Mouse (Mus musculus) limb, embryonic 12.5 days (tissue): Measurements from ENCODE around the gene Folr1. TPM values are rescaled to one million over a fixed set of nuclear protein-coding genes. Genes with fewer than 3 reads are reported as not detected.
A peak's percentile ranks its signal among the peaks of the same experiment; 100 is the strongest.

Experiments used
- ATAC-seq: fragments of 200-750 bp; cut with Nextera tagmentation; 2 replicates; pipeline ENCODE4 v1.8.0; 2017; ENCODE audit warnings: low read depth, moderate TSS enrichment; ENCODE audit not compliant: insufficient number of reproducible peaks, insufficient read depth, low FRiP score, low TSS enrichment
- H3K27ac ChIP-seq: fragments of 300-500 bp; sonication (generic); 2 replicates; pipeline ENCODE4 v1.5.1; 2016; ENCODE audit warnings: mild to moderate bottlenecking, moderate library complexity
- H3K27me3 ChIP-seq: fragments of 300-500 bp; sonication (generic); 2 replicates; pipeline ENCODE4 v1.6.1; 2016; ENCODE audit warnings: mild to moderate bottlenecking, moderate library complexity
- H3K36me3 ChIP-seq: fragments of 300-500 bp; sonication (generic); 2 replicates; pipeline ENCODE4 v1.6.1; 2016; ENCODE audit warnings: mild to moderate bottlenecking, moderate library complexity
- H3K4me1 ChIP-seq: fragments of 300-500 bp; sonication (generic); replicated peaks from 2 replicates; pipeline ENCODE4 v1.6.1; 2016
- H3K4me2 ChIP-seq: fragments of 300-500 bp; sonication (generic); 2 replicates; pipeline ENCODE4 v1.6.1; 2016; ENCODE audit warnings: mild to moderate bottlenecking, moderate library complexity
- H3K4me3 ChIP-seq: fragments of 300-500 bp; sonication (generic); replicated peaks from 2 replicates; pipeline ENCODE4 v1.5.1; 2016; ENCODE audit warnings: mild to moderate bottlenecking
- H3K9ac ChIP-seq: fragments of 300-500 bp; sonication (generic); replicated peaks from 2 replicates; pipeline ENCODE4 v1.6.1; 2016; ENCODE audit warnings: mild to moderate bottlenecking, moderate library complexity
- H3K9me3 ChIP-seq: fragments of 300-500 bp; sonication (generic); 2 replicates; pipeline ENCODE4 v1.6.1; 2016; ENCODE audit warnings: mild to moderate bottlenecking, moderate library complexity
- WGBS: fragments of 180-500 bp; shearing (Covaris S2); methylation state at CpG from one replicate; pipeline ENCODE4 v1.1.7; 2016; 5-methylcytosine and 5-hydroxymethylcytosine counted together
- polyA plus RNA-seq: library from polyadenylated mRNA; unstranded; fragments of >200 nt; fragmentation: Nextera tagmentation; extraction: Ambion mirVana; gene quantifications from 2 replicates; pipeline ENCODE4 v1.2.1, GENCODE M21; 2016

Gene Folr1
- polyA plus RNA-seq, 1 experiment from 2014 or later = not detected

DNA sequence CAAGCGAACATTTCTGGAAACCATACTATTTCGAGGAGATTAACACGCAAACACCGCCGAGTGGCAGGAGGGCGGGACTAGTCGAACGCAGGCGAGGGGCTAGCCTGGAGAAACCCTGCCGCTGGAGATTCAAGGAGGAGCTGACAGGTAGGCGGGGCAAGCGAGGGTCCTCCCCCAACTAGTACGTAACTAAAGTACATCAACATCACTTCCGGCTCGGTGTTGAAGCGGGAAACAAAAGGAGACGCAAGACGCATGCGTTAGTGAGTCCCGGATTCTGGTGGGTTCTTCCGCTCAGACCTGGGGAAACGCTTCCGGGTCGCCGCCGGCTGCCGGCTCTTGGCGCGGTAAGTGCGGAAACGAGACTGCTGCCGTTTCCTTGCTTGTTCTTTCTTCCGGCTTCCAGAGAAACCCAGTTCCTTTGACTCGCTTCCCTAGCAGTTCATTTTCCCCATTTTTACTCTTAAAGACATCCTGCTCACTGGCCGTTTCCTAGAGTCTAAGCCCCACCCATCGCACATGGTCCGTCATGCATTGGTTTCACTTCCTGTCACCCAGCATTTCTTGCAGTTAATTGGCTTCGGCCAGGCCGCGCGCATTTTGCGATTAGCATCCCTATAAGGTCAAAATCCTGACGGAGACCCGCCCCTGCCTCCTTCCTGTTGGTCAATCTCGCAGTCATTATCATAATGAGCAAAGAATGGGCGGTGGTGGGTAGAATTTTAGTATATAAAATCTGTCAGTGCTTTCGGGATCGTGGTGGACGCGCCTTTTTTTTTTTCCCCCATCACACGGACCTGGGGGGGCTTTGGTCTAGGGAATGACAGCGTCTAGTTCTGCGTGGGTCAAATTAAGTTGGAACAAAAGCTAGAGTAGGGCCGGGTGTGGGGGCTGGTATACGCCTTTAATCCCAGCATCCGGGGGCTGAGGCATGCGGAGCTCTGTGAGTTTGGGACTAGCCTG is 25.8 kb upstream of the Folr1 start:
- H3K4me2 ChIP-seq = peak overlapping the region; percentile 54
- ATAC-seq = peak; percentile 98
- peak overlapping the region; percentile 91 for H3K27ac ChIP-seq
- WGBS = under 1% methylated on average over 57 of the region's 57 CpGs
- peaks cover 16% of the 10 kb centered on the region; the same call in 1 of the 2 replicates for H3K36me3 ChIP-seq
- peaks cover 10% of the 10 kb centered on the region for H3K4me1 ChIP-seq
- H3K9me3 ChIP-seq = no peaks in the 10 kb centered on the region
- no peaks in the 10 kb centered on the region for H3K27me3 ChIP-seq
- H3K4me3 ChIP-seq = peak overlapping the region; percentile 53
- H3K9ac ChIP-seq = peak overlapping the region; percentile 51

DNA sequence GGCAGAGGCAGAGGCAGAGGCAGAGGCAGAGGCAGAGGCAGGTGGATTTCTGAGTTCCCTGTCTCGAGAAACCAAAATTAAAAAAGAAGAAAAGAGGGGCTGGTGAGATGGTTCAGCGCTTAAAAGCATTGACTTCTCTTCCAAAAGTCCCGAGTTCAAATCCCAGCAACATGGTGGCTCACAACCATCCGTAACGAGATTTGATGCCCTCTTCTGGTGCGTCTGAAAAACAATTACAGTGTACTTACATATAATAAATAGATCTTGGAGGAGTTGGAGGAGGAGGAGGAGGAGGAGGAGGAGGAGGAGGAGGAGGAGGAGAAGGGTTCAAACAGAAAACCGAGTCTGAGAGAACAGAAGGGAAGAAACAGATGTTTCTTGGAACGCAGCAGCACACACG is 25.1 kb upstream of the Folr1 start:
- Histone ChIP-seq H3K27me3 (peaks cover 3% of the 10 kb centered on the region; the same call in 1 of the 2 replicates), H3K27ac (peak overlapping the region; percentile 91), H3K9ac (peak overlapping the region; percentile 51), H3K4me2 (peak overlapping the region; percentile 54), H3K4me3 (peak overlapping the region; percentile 53), H3K9me3 (no peaks in the 10 kb centered on the region), H3K4me1 (peaks cover 10% of the 10 kb centered on the region), H3K36me3 (peaks cover 16% of the 10 kb centered on the region; the same call in 1 of the 2 replicates)
- WGBS = 34% methylated on average over 9 of the region's 9 CpGs
- no peak for ATAC-seq

DNA sequence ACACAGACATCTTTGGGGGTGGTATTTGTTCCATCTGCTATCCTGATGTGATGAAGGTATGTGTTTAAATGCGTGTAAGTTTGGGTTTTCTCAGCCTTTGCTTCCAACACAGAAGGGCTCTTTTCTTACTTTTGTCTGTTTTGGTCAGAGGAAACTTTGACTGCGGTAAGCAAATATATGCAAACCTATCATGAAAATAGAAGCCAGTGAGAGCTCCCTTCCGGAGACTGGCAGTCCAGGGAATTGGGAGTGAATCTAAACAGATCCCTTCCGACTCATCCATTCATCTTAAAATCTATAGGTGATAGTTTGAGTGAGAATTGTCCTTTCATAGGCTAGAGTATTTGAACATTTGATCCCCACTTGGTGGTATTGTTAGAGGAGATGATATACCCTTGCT is 17.9 kb upstream of the Folr1 start:
- Histone ChIP-seq H3K4me1 (no peaks in the 10 kb centered on the region), H3K27ac (no peak overlapping the region), H3K9ac (no peak overlapping the region), H3K27me3 (peaks cover 3% of the 10 kb centered on the region; the same call in 1 of the 2 replicates), H3K36me3 (no peaks in the 10 kb centered on the region), H3K4me3 (no peak overlapping the region), H3K9me3 (no peaks in the 10 kb centered on the region), H3K4me2 (no peak overlapping the region)
- no peak for ATAC-seq
- 86% methylated on average over 4 of the region's 4 CpGs for WGBS

DNA sequence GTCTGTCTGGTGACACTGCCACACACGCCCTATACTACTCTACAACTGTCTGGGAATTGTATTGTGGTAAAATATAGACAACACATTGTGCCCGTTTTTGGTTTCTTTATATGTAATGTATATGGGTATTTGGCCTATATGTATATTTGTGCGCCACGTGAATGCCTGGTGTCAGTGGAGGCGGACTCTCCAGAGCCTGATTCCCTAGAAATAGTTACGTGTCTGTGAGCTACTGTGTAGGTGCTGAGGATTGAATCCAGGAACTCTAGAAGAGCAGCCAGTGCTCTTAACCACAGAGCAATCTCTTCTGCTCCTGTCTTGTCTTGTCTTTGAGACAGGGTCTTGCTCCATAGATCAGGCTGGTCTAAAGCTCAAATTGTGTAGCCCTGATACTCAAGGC is 15.7 kb upstream of the Folr1 start:
- 82% methylated on average over 6 of the region's 6 CpGs for WGBS
- no peaks in the 10 kb centered on the region for H3K4me1 ChIP-seq
- H3K9me3 ChIP-seq = no peaks in the 10 kb centered on the region
- H3K27me3 ChIP-seq = peaks cover 3% of the 10 kb centered on the region; the same call in 1 of the 2 replicates
- no peak overlapping the region for H3K9ac ChIP-seq
- no peaks in the 10 kb centered on the region for H3K36me3 ChIP-seq
- ATAC-seq = no peak
- no peak overlapping the region for H3K4me2 ChIP-seq
- H3K27ac ChIP-seq = no peak overlapping the region
- no peak overlapping the region for H3K4me3 ChIP-seq

DNA sequence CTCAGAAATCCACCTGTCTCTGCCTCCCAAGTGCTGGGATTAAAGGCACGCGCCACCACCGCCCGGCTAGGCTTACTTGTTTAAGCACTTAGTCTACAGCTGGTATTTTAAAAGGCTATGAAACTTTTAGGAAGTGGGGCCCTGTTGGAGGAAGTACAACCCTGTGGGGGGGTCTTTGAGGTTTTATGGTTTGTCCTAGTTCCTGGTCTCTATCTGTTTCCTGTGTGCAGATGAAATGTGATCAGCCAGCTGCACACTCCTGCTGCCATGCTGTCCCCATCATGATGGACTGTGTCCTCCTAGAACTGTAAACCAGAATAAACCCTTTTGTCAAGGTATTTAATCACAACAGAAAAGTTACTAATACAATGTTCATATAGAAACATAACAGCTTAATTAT is 13.6 kb upstream of the Folr1 start:
- no peak overlapping the region for H3K4me3 ChIP-seq
- H3K36me3 ChIP-seq = no peaks in the 10 kb centered on the region
- H3K27ac ChIP-seq = no peak overlapping the region
- no peaks in the 10 kb centered on the region for H3K4me1 ChIP-seq
- 86% methylated on average over 4 of the region's 4 CpGs for WGBS
- no peaks in the 10 kb centered on the region for H3K27me3 ChIP-seq
- H3K4me2 ChIP-seq = no peak overlapping the region
- H3K9me3 ChIP-seq = no peaks in the 10 kb centered on the region
- no peak overlapping the region for H3K9ac ChIP-seq
- ATAC-seq = no peak

DNA sequence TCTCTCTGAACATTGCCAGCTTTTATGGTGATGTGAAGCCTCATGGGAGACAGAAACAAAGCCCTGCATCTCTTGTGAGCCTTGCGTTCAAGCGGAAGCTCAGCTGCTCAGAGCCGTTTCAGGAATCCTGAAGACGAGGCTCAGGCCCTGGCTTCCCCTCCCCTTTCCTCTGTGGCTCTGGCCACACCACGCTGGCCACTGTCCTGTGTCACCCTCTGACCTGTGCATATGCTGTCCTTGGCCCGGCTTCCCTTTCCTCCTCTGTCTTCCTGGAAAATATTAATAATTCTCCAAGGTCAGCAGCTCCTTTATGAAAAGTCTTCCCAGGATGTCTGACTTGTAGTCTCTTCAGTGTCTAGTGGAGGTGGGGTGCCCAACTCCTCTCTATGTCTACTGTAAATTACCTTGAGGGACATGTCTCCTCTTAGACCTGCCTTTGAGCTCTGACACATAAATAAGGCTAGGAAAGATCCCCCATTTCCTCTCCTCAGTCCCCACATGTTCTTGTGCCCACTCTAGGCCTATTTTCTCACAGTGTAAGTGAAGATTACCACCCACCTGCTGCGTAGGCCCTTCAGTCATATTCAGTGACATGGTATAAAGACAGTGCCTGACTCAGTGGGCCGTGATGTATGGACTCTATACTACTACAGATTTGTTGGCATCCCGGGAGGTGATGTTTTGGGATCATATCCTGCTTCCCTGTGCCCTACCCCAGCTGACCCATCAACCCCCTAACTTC is 12.0 kb upstream of the Folr1 start:
- Histone ChIP-seq H3K9ac (no peak overlapping the region), H3K27ac (no peak overlapping the region), H3K9me3 (no peaks in the 10 kb centered on the region), H3K36me3 (no peaks in the 10 kb centered on the region), H3K4me1 (no peaks in the 10 kb centered on the region), H3K4me2 (no peak overlapping the region), H3K4me3 (no peak overlapping the region), H3K27me3 (no peaks in the 10 kb centered on the region)
- no peak; the same call in 1 of the 2 replicates for ATAC-seq
- 69% methylated on average over 9 of the region's 9 CpGs for WGBS

DNA sequence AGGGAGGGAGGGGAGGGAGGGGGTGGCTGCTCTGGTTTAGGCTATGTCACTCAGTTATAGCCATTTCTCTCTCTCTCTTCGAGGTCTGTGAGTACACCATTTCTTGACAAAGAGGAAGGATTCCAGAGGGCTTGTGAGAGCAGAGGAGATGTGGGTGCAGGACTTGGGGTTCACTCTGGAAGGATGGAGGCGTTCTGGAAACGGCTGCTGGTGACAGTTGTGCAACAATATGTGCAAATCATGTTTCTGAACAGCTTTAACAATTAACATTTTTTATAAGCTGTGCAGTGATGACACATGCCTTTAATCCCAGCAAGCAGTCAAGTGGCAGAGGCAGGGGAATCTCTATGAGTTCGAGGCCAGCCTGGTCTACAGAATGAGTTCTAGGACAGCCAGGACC is 10.3 kb upstream of the Folr1 start:
- no peaks in the 10 kb centered on the region for H3K9me3 ChIP-seq
- H3K27me3 ChIP-seq = no peaks in the 10 kb centered on the region
- no peak overlapping the region for H3K9ac ChIP-seq
- WGBS = 77% methylated on average over 4 of the region's 4 CpGs
- ATAC-seq = no peak
- no peak overlapping the region for H3K27ac ChIP-seq
- no peak overlapping the region for H3K4me2 ChIP-seq
- no peaks in the 10 kb centered on the region for H3K36me3 ChIP-seq
- no peak overlapping the region for H3K4me3 ChIP-seq
- H3K4me1 ChIP-seq = no peaks in the 10 kb centered on the region

DNA sequence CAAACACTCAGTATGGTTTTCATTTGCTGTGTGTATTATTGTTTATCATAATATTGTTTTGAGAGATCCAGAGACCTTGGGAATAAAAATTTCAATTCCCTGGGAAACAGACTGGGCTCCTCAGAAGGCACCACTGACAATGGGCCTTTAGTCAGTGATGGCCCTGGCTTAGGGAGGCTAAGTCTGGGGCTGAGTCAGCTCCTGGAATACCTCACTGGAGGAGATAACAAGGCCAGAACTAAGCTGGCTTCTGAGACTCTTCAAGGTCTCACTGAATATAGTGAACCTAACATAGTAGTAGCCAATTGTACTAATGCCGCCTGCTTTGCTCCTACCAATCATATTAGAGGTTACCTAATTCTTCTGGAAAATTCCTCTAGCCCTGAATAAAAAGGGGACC is 5.4 kb upstream of the Folr1 start:
- ATAC-seq = no peak
- no peak overlapping the region for H3K9ac ChIP-seq
- H3K27ac ChIP-seq = no peak overlapping the region
- no peak overlapping the region for H3K4me2 ChIP-seq
- no peak overlapping the region for H3K4me3 ChIP-seq
- no peaks in the 10 kb centered on the region for H3K9me3 ChIP-seq
- 91% methylated on average over 1 of the region's 1 CpGs for WGBS
- H3K27me3 ChIP-seq = no peaks in the 10 kb centered on the region
- H3K4me1 ChIP-seq = no peaks in the 10 kb centered on the region
- no peaks in the 10 kb centered on the region for H3K36me3 ChIP-seq

DNA sequence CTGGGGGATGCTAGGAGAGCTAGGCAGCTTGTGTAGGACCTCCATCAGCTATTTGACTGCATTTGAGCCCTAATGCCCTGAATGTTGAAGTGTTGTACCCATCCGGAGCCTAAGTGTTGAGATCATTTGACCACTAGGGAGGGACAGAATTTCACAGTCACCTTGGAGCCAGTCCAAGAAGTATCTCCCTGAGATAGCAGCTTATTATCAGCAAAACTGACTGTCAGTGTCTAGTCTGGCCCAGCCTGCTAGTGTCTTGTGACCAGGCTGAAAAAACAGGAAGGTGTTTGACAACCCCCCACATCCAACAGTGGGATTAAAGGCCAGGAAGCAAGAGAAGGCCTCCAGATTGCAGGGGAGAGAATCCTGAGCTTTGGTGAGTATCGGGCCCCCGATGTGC is 708 bp upstream of the Folr1 start:
- Histone ChIP-seq H3K9me3 (no peaks in the 10 kb centered on the region), H3K27ac (no peak overlapping the region), H3K27me3 (no peaks in the 10 kb centered on the region), H3K4me3 (no peak overlapping the region), H3K9ac (no peak overlapping the region), H3K4me1 (no peaks in the 10 kb centered on the region), H3K36me3 (no peaks in the 10 kb centered on the region), H3K4me2 (no peak overlapping the region)
- no peak for ATAC-seq
- 92% methylated on average over 3 of the region's 3 CpGs for WGBS

DNA sequence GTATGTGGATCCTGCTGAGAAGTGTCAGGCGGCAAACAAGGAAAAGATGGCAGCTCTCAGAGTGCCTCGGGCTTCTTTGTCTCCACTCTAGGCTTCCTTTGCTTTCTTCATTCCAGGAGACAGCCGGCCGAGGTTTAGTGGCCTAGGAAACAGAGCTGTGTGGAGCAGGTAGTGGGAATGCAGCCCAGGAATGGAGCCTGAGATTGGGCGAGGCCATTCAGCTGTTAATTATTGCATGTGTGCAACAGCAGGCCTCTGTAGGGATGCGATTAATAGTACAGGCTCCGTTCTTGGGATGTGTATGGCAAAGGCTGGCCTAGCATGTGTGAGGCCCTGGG is 1.5 kb downstream of the Folr1 start:
- Histone ChIP-seq H3K27me3 (no peaks in the 10 kb centered on the region), H3K9ac (no peak overlapping the region), H3K9me3 (no peaks in the 10 kb centered on the region), H3K36me3 (no peaks in the 10 kb centered on the region), H3K27ac (no peak overlapping the region), H3K4me2 (no peak overlapping the region), H3K4me1 (no peaks in the 10 kb centered on the region), H3K4me3 (no peak overlapping the region)
- 75% methylated on average over 7 of the region's 7 CpGs for WGBS
- ATAC-seq = no peak

DNA sequence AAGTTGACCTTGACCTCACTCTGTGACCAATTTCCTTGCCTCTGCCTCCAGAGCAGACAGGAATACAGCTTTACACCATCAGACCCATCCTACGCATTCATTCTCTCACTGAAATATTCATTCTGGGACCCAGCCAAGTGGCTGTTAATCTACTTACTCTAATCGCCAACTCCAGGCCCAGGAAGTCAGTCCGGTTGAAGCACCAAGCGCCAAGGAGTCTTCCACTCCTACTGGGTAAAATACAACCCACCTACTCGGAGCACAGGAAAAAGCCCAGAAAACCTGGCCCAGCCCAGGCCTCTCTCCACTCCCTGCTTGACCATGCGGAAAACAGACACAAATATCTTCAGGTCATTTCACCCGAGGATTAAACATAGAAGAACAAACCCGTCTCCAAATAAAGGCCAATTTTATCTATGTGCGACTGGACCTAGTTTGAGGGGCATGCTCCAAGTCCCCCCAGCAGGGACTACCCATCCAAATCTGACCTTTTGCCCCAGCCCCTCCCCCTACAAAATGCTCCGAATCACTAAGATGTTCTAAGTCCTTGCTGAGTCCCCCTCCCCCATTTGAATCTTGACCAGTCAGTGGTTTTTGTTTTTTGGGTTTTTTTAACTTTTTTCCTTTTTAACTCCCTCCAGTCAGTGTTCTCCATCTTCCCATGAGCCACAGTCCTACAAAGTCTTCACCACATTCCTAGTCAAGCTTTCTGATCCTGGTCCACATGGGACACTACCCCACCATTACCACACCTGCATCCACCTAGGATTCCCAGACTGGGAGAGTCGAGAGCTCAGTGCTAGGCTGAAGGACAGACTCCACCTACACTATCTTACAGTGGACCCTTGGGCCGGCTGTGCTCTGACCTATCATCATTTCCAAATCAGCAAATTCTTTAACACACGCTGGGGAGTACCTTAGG is 2.1 kb downstream of the Folr1 start:
- 83% methylated on average over 13 of the region's 13 CpGs for WGBS
- ATAC-seq = no peak
- no peak overlapping the region for H3K4me3 ChIP-seq
- no peak overlapping the region for H3K27ac ChIP-seq
- no peaks in the 10 kb centered on the region for H3K27me3 ChIP-seq
- no peaks in the 10 kb centered on the region for H3K4me1 ChIP-seq
- H3K36me3 ChIP-seq = no peaks in the 10 kb centered on the region
- H3K9me3 ChIP-seq = no peaks in the 10 kb centered on the region
- H3K9ac ChIP-seq = no peak overlapping the region
- no peak overlapping the region for H3K4me2 ChIP-seq
